Mouse (Mus musculus) kidney, embryonic 16.5 days (tissue): Measurements from ENCODE around the gene Ttyh3. TPM values are rescaled to one million over a fixed set of nuclear protein-coding genes. Genes with fewer than 3 reads are reported as not detected.

Experiments used
- ATAC-seq: fragments of 200-750 bp; cut with Nextera tagmentation; 2 replicates; pipeline ENCODE4 v1.8.0; 2017; ENCODE audit warnings: moderate TSS enrichment; ENCODE audit not compliant: low FRiP score, low TSS enrichment
- H3K27ac ChIP-seq: fragments of 300-500 bp; sonication (generic); 2 replicates; pipeline ENCODE4 v1.5.1; 2014; ENCODE audit warnings: low read length
- H3K27me3 ChIP-seq: fragments of 300-500 bp; sonication (generic); 2 replicates; pipeline ENCODE4 v1.6.1; 2014; ENCODE audit warnings: low read length, control low read depth, mixed read lengths; ENCODE audit not compliant: insufficient read depth
- H3K36me3 ChIP-seq: fragments of 300-500 bp; sonication (generic); 2 replicates; pipeline ENCODE4 v1.6.1; 2014; ENCODE audit warnings: low read length, control low read depth, mixed read lengths; ENCODE audit not compliant: insufficient read depth
- H3K4me1 ChIP-seq: fragments of 300-500 bp; sonication (generic); 2 replicates; pipeline ENCODE4 v1.6.1; 2014; ENCODE audit warnings: low read length, control low read depth, mixed read lengths; ENCODE audit not compliant: insufficient read depth
- H3K4me2 ChIP-seq: fragments of 300-500 bp; sonication (generic); replicated peaks from 2 replicates; pipeline ENCODE4 v1.6.1; 2014; ENCODE audit warnings: low read depth, low read length
- H3K4me3 ChIP-seq: fragments of 300-500 bp; sonication (generic); 2 replicates; pipeline ENCODE4 v1.5.1; 2014; ENCODE audit warnings: mild to moderate bottlenecking, low read length
- H3K9ac ChIP-seq: fragments of 300-500 bp; sonication (generic); replicated peaks from 2 replicates; pipeline ENCODE4 v1.6.1; 2014; ENCODE audit warnings: low read length
- H3K9me3 ChIP-seq: fragments of 300-500 bp; sonication (generic); 2 replicates; pipeline ENCODE4 v1.6.1; 2016; ENCODE audit warnings: low read length, control low read depth
- WGBS: fragments of 180-500 bp; shearing (Covaris S2); extraction: QIAGEN DNeasy Blood & Tissue Kit; methylation state at CpG from one replicate; pipeline ENCODE4 v1.1.7; 2014; 5-methylcytosine and 5-hydroxymethylcytosine counted together
- polyA plus RNA-seq: library from polyadenylated mRNA; unstranded; fragments of >200 nt; fragmentation: Nextera tagmentation; extraction: Ambion mirVana; gene quantifications from 2 replicates; pipeline ENCODE4 v1.2.1, GENCODE M21; 2015

Ttyh3 gene
- polyA plus RNA-seq, 1 experiment from 2014 or later, result 28.4 TPM

DNA sequence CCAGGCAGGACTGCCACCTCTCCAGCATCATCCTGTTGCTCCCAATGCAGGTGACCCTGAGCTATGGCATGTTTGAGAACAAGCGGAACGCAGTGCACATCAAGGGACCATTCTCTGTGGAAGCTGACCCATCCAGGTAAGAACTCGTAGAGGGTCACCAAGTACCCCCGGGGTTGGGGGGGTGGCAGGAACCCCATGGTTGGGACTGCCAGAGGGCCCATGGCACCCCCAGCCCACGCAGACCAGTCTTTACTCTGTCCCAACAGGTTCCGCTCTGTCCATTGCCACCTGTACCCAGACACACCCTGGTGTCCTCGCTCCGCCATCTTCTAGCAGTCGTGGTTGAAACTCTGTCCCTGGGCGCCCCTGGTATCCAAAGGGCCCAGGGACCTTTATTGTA lies 34.7 kb downstream of the Ttyh3 start:
- no peak overlapping the region for H3K4me2 ChIP-seq
- no peak overlapping the region for H3K27ac ChIP-seq
- no peak overlapping the region for H3K9ac ChIP-seq
- no peak overlapping the region for H3K4me3 ChIP-seq
- peaks cover 36% of the 10 kb centered on the region for H3K4me1 ChIP-seq
- no peaks in the 10 kb centered on the region for H3K9me3 ChIP-seq
- ATAC-seq, result no peak
- H3K36me3 ChIP-seq, result peaks cover 20% of the 10 kb centered on the region
- 93% methylated on average over 10 of the region's 10 CpGs for WGBS
- H3K27me3 ChIP-seq, result no peaks in the 10 kb centered on the region

DNA sequence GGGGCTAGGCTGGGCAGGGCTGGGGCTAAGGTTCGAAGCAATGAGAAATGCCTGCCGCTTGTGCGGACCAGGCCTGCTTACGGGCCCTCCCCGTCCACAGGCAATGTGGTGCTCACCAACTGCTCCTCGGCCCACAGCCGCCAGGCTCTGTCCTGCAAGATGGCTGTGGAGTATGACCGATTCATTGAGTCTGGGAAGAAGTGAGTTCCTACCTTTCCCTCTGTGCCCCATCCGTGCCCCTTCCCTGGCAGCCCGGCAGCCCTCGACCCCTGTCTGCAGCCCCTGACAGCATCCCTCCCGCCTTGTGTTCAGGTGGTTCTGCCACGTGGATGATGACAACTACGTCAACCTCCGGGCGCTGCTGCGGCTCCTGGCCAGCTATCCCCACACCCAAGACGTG lies 36.6 kb downstream of the Ttyh3 start:
- ATAC-seq, result no peak
- H3K4me2 ChIP-seq, result peak overlapping the region; percentile 84
- H3K9me3 ChIP-seq, result no peaks in the 10 kb centered on the region
- H3K4me3 ChIP-seq, result peak overlapping the region; percentile 75; the same call in 1 of the 2 replicates
- no peaks in the 10 kb centered on the region for H3K27me3 ChIP-seq
- H3K36me3 ChIP-seq, result peaks cover 20% of the 10 kb centered on the region
- H3K4me1 ChIP-seq, result peaks cover 46% of the 10 kb centered on the region
- peak overlapping the region; percentile 96; the same call in 1 of the 2 replicates for H3K27ac ChIP-seq
- WGBS, result 66% methylated on average over 18 of the region's 18 CpGs
- H3K9ac ChIP-seq, result peak overlapping the region; percentile 86

DNA sequence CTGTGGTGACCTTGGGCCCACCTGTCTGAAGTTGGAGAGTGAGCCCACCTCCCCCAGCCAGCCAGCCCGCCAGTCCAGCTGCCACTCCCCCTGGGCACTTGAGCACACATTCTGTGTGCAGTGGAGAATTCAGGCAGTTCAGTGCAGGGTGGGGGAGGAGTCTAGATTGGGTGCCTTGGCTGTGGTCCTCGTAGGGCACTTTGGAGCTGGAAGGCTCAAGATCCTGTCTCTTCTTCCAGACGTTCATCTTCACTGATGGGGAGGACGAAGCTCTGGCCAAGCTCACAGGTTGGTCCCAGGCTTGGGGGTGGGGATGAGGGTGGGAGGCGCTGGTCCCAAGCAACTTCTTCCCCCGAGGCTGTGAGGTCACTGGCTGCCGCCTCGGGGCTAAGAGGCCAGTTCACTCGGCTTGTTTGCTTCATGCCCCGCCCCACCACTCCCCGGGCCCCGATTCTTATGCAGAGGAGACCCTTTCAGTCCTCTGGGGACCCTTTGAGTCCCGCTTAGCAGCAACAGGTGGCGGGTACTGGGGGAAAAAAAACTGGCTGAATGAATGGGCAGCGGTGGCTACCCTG lies 37.1 kb downstream of the Ttyh3 start:
- Histone ChIP-seq H3K4me3 (peak overlapping the region; percentile 75), H3K9ac (peak overlapping the region; percentile 86), H3K27me3 (no peaks in the 10 kb centered on the region), H3K27ac (peak overlapping the region; percentile 96), H3K9me3 (no peaks in the 10 kb centered on the region), H3K36me3 (peaks cover 20% of the 10 kb centered on the region), H3K4me1 (peaks cover 49% of the 10 kb centered on the region), H3K4me2 (peak overlapping the region; percentile 84)
- 23% methylated on average over 15 of the region's 15 CpGs for WGBS
- no peak for ATAC-seq

DNA sequence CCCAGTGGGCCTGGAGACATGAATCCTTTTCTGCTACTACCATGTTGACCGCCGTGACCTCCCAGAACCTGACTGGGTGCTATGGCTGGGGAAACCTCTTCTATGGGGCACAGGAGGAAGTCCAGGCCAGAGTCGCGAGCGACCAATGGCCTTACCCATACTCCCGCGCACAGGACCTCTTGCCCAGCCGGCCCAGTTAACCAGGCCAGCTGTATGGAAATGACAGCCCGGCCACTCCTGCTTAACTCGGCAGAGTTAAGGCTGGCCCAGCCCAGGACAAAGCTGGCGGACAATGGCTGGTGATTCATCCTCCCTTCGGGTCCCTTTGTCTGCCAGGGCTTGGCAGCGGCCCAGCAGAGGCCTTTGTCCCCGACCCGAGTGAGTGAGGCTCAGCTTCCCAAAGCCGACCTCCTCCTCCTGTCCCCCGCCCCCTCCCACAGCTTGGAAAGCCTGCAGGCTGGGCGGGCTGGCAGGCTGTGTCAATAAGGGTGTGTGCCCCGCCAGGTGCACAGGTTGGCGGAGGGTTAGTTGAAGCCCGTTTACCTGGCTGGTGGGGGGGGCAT lies 37.7 kb downstream of the Ttyh3 start:
- H3K27ac ChIP-seq, result peak overlapping the region; percentile 96
- peak; percentile 37 for ATAC-seq
- WGBS, result 7% methylated on average over 21 of the region's 21 CpGs
- peaks cover 20% of the 10 kb centered on the region for H3K36me3 ChIP-seq
- peaks cover 55% of the 10 kb centered on the region for H3K4me1 ChIP-seq
- H3K27me3 ChIP-seq, result no peaks in the 10 kb centered on the region
- H3K4me3 ChIP-seq, result peak overlapping the region; percentile 75
- peak overlapping the region; percentile 86 for H3K9ac ChIP-seq
- peak overlapping the region; percentile 84 for H3K4me2 ChIP-seq
- no peaks in the 10 kb centered on the region for H3K9me3 ChIP-seq

DNA sequence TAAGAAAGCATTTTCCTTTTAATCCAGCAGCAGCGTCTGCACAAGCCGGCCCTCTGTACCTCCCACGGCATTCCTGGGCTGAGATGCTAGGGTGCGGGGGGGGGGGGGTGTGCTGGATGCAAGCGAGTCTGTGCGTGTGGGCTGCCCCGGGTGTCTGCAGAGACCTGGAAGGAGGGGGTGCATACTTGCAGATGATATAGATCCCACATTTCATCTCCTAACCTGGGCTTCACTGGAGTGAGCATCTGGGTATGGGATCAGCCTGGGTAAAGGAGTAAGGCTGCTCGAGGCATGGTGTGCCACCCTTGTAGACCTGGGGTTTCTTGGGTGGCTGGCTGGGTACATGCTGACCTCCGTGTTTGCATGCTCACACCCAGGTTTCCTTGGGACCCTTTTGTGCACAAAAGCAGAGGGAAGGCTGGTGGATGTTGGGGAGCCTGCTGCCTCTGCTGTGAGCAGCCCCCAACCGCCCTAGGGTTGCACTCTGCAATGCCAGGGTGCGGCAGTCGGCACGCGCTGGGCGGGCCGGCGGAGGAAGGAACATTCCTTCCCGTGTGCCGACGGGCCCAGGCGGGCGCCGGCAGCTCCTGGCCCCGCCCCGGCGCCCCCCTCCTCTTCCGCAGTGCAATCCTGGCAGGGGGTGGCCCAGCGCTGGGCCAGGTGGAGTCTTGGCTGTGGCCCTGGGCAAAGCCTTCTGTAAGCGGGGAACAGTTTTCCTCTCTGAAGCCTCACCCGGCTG lies 38.4 kb downstream of the Ttyh3 start:
- H3K9me3 ChIP-seq, result no peaks in the 10 kb centered on the region
- ATAC-seq, result peak; percentile 43
- peak overlapping the region; percentile 75 for H3K4me3 ChIP-seq
- peak overlapping the region; percentile 96 for H3K27ac ChIP-seq
- peak overlapping the region; percentile 86 for H3K9ac ChIP-seq
- H3K27me3 ChIP-seq, result no peaks in the 10 kb centered on the region
- H3K36me3 ChIP-seq, result peaks cover 20% of the 10 kb centered on the region
- H3K4me2 ChIP-seq, result peak overlapping the region; percentile 84
- 3% methylated on average over 30 of the region's 30 CpGs for WGBS
- H3K4me1 ChIP-seq, result peaks cover 61% of the 10 kb centered on the region

DNA sequence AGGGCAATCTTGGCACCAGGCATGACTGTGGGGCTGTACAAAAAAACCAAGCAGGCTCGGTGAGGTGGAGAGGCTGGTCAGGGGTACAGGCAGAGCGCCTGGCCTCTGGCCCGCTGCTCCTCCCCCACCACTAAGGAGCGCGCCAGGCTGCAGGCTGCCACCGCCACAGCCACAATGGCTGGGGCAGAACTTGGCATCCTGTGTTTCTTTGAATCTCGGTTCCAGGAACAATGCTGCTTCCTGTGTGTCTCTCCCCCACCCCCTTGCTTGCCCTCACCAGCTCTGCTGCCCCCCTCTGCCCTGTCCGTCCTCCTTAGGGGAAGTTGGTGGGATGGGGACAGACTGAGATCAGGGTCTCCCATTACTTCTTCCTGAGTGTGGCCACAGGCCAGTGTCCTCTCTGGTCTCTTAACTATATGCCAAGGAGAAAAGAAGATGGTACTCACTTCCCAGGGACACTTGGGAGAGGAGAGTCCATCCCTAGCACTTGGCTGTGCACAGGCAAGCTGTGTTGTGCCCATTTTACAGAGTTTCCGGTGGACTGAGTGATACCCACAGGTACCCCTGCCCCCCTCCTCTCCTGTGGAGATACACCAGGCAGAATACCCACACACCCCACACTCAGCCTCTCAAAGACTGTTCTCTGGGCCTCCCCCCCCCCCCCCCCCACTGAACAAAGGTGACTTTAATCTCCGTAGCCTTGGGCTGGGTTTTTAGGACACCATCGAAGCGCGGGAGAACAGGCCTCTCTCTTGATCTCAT lies 39.1 kb downstream of the Ttyh3 start:
- Histone ChIP-seq H3K9ac (peak overlapping the region; percentile 86), H3K4me2 (peak overlapping the region; percentile 84), H3K36me3 (peaks cover 20% of the 10 kb centered on the region), H3K4me3 (peak overlapping the region; percentile 75), H3K4me1 (peaks cover 68% of the 10 kb centered on the region), H3K27me3 (no peaks in the 10 kb centered on the region), H3K9me3 (no peaks in the 10 kb centered on the region), H3K27ac (peak overlapping the region; percentile 96)
- ATAC-seq, result no peak
- WGBS, result 15% methylated on average over 13 of the region's 13 CpGs

DNA sequence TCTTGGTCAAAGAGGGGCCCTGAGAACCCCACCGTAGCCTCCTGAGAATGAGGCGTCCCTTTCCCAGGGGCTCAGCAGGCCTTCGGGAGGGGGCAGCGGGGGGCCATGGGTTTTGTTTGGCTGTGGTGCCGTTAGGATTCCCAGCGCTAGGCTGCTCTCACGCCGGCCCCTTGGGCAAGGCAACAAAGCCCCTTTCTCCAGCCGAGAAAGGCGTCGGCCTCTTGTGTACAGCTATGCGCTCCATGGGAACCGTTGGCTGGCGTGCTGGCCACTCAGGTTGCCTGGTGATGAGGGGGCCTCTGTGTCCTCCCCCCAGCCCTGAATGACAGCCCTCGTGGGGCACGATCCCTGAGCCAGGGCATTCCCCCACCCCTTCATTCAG lies 40.2 kb downstream of the Ttyh3 start:
- H3K4me3 ChIP-seq, result peak overlapping the region; percentile 75
- no peaks in the 10 kb centered on the region for H3K9me3 ChIP-seq
- H3K4me1 ChIP-seq, result peaks cover 75% of the 10 kb centered on the region
- peaks cover 16% of the 10 kb centered on the region for H3K36me3 ChIP-seq
- H3K4me2 ChIP-seq, result peak overlapping the region; percentile 84
- H3K9ac ChIP-seq, result peak overlapping the region; percentile 86
- no peaks in the 10 kb centered on the region for H3K27me3 ChIP-seq
- no peak for ATAC-seq
- H3K27ac ChIP-seq, result peak overlapping the region; percentile 96; the same call in 1 of the 2 replicates
- 4% methylated on average over 16 of the region's 16 CpGs for WGBS

DNA sequence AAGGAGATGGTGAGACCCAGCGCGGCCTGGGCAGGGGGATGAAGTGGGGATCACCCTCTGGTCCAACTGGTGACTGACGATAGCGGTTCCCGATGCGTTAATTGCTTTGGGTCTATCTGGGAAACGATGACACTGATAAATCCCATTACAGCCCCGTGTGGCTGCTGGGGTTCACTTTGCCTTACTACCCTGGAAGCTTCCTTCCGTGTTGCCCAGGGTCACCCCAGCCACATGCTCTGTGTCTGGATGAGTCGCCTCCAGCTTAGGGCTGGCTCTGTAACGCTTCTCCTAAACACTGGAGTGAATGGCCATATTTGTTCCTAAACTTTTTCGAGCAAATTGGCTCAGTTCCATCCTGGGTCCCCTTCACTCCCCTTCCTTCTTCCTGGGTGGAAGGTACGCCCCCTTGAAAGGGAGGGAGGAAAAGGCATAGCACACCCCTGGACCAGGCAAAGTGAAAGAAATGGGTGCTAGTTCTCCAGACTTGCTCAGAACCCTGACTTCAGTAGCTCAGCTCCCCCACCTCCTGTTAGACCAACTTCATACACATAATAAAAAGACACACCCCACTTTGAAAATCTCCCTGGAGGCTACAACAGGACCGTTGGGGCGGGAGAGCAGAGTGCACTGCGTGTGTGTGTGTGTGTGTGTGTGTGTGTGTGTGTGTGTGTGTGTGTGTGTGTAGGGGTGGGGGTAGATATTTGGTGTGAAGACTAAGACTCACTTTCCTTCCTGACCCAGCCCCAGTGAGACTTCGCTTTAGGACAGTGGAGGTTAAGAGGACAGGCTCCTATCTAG lies 40.8 kb downstream of the Ttyh3 start:
- ATAC-seq, result no peak
- peak overlapping the region; percentile 75 for H3K4me3 ChIP-seq
- no peaks in the 10 kb centered on the region for H3K27me3 ChIP-seq
- H3K36me3 ChIP-seq, result peaks cover 10% of the 10 kb centered on the region
- H3K9ac ChIP-seq, result peak overlapping the region; percentile 86
- WGBS, result 0% methylated on average over 17 of the region's 17 CpGs
- peak overlapping the region; percentile 84 for H3K4me2 ChIP-seq
- peaks cover 75% of the 10 kb centered on the region for H3K4me1 ChIP-seq
- peak overlapping the region; percentile 96 for H3K27ac ChIP-seq
- no peaks in the 10 kb centered on the region for H3K9me3 ChIP-seq
